Mouse (Mus musculus) testis, adult 2 months (tissue): Measurements from ENCODE around the gene Gm49358. TPM values are rescaled to one million over a fixed set of nuclear protein-coding genes. Genes with fewer than 3 reads are reported as not detected.

Experiments
- H3K27ac ChIP-seq: fragments of 200-500 bp; 2 replicates; pipeline ENCODE4 v1.5.1; 2012; ENCODE audit warnings: low read depth, low read length; ENCODE audit not compliant: control insufficient read depth, insufficient read depth
- H3K27me3 ChIP-seq: fragments of 200-500 bp; 2 replicates; pipeline ENCODE4 v1.6.1; 2012; ENCODE audit warnings: mild to moderate bottlenecking, low read length, moderate library complexity; ENCODE audit not compliant: control insufficient read depth, insufficient read depth
- H3K36me3 ChIP-seq: fragments of 200-500 bp; 2 replicates; pipeline ENCODE4 v1.6.1; 2012; ENCODE audit warnings: mild to moderate bottlenecking, low read length; ENCODE audit not compliant: control insufficient read depth, insufficient read depth
- H3K4me1 ChIP-seq: fragments of 200-500 bp; 2 replicates; pipeline ENCODE4 v1.6.1; 2012; ENCODE audit warnings: low read length; ENCODE audit not compliant: control insufficient read depth, insufficient read depth
- H3K4me3 ChIP-seq: fragments of 200-500 bp; 2 replicates; pipeline ENCODE4 v1.5.1; 2012; ENCODE audit warnings: low read depth, mild to moderate bottlenecking, low read length, moderate library complexity, mixed read lengths; ENCODE audit not compliant: control insufficient read depth
- CTCF ChIP-seq: fragments of 200-500 bp; IDR thresholded peaks from 2 replicates; pipeline ENCODE4 v1.5.1; 2012; ENCODE audit warnings: low read depth, mild to moderate bottlenecking, inconsistent platforms, low read length, moderate library complexity; ENCODE audit not compliant: control insufficient read depth, insufficient read depth, insufficient replicate concordance
- POLR2A ChIP-seq: fragments of 200-500 bp; IDR thresholded peaks from 2 replicates; pipeline ENCODE4 v1.6.1; 2012; ENCODE audit warnings: low read depth, mild to moderate bottlenecking, inconsistent platforms, low read length, moderate library complexity; ENCODE audit not compliant: control insufficient read depth
- polyA plus RNA-seq: library from polyadenylated mRNA; depleted of rRNA; stranded (reverse); fragments of >200 nt; gene quantifications from 2 replicates; pipeline ENCODE4 v1.2.3, GENCODE M21; 2012; rRNA removed

The Gm49358 gene
- not detected in 2 replicates for polyA plus RNA-seq

GRCm38 (mm10) chr10:86763672-86764071 is at the start of gene Gm49358:
Gm49358 (plus strand) TSS chr10:86763972.
- TF ChIP-seq CTCF = no peak
- TF ChIP-seq POLR2A = no peak
- no peak within 1 kb of the TSS for H3K4me3 ChIP-seq
- H3K27me3 ChIP-seq = no peaks in the 10 kb centered on the region
- H3K4me1 ChIP-seq = no peaks in the 10 kb centered on the region
- H3K36me3 ChIP-seq = no peaks in the 10 kb centered on the region
- no peak within 1 kb of the TSS for H3K27ac ChIP-seq

GRCm38 (mm10) chr10:86727548-86727980 is 36.2 kb upstream of the Gm49358 start:
- no peak overlapping the region for H3K27ac ChIP-seq
- no peaks in the 10 kb centered on the region; the same call in 1 of the 2 replicates for H3K36me3 ChIP-seq
- no peak for TF ChIP-seq CTCF
- no peak for TF ChIP-seq POLR2A
- no peaks in the 10 kb centered on the region for H3K27me3 ChIP-seq
- H3K4me1 ChIP-seq = no peaks in the 10 kb centered on the region
- peak overlapping the region; percentile 70 for H3K4me3 ChIP-seq

- Histone ChIP-seq H3K4me3 (no peak overlapping the region), H3K27me3 (no peaks in the 10 kb centered on the region), H3K4me1 (no peaks in the 10 kb centered on the region), H3K27ac (no peak overlapping the region), H3K36me3 (no peaks in the 10 kb centered on the region; the same call in 1 of the 2 replicates)
- TF ChIP-seq CTCF = no peak
- no peak for TF ChIP-seq POLR2A
Measured at GRCm38 (mm10) chr10:86728176-86728575, 35.6 kb upstream of the Gm49358 start.

- TF ChIP-seq POLR2A = no peak
- peak; percentile 19; the same call in 1 of the 2 replicates for TF ChIP-seq CTCF
- no peaks in the 10 kb centered on the region; the same call in 1 of the 2 replicates for H3K36me3 ChIP-seq
- peak overlapping the region; percentile 67 for H3K4me3 ChIP-seq
- H3K27me3 ChIP-seq = no peaks in the 10 kb centered on the region
- H3K27ac ChIP-seq = no peak overlapping the region
- H3K4me1 ChIP-seq = no peaks in the 10 kb centered on the region
Measured at GRCm38 (mm10) chr10:86730823-86731499, 32.8 kb upstream of the Gm49358 start.

- H3K4me1 ChIP-seq = no peaks in the 10 kb centered on the region
- no peak overlapping the region for H3K4me3 ChIP-seq
- no peaks in the 10 kb centered on the region; the same call in 1 of the 2 replicates for H3K36me3 ChIP-seq
- H3K27ac ChIP-seq = no peak overlapping the region
- no peak for TF ChIP-seq CTCF
- TF ChIP-seq POLR2A = no peak
- no peaks in the 10 kb centered on the region for H3K27me3 ChIP-seq
Measured at GRCm38 (mm10) chr10:86731500-86731863, 32.3 kb upstream of the Gm49358 start.

GRCm38 (mm10) chr10:86735036-86735435 is 28.7 kb upstream of the Gm49358 start:
- no peak for TF ChIP-seq CTCF
- TF ChIP-seq POLR2A = no peak
- H3K4me3 ChIP-seq = no peak overlapping the region

GRCm38 (mm10) chr10:86742918-86743317 is 20.9 kb upstream of the Gm49358 start:
- Histone ChIP-seq H3K27me3 (no peaks in the 10 kb centered on the region), H3K4me3 (no peak overlapping the region)

More at GRCm38 (mm10) chr10:86735036-86735435, 28.7 kb upstream of the Gm49358 start:
- H3K4me1 ChIP-seq = no peaks in the 10 kb centered on the region
- H3K36me3 ChIP-seq = no peaks in the 10 kb centered on the region; the same call in 1 of the 2 replicates
- H3K27ac ChIP-seq = no peak overlapping the region
- H3K27me3 ChIP-seq = no peaks in the 10 kb centered on the region

GRCm38 (mm10) chr10:86744306-86744705 is 19.5 kb upstream of the Gm49358 start:
- no peaks in the 10 kb centered on the region for H3K36me3 ChIP-seq
- H3K27ac ChIP-seq = no peak overlapping the region
- no peaks in the 10 kb centered on the region for H3K4me1 ChIP-seq
- H3K4me3 ChIP-seq = no peak overlapping the region
- no peak for TF ChIP-seq POLR2A
- no peak for TF ChIP-seq CTCF
- H3K27me3 ChIP-seq = no peaks in the 10 kb centered on the region

More at GRCm38 (mm10) chr10:86742918-86743317, 20.9 kb upstream of the Gm49358 start:
- no peaks in the 10 kb centered on the region for H3K36me3 ChIP-seq
- TF ChIP-seq CTCF (no peak), POLR2A (no peak)
- no peaks in the 10 kb centered on the region for H3K4me1 ChIP-seq
- H3K27ac ChIP-seq = no peak overlapping the region
